Mouse (Mus musculus) hindbrain, postnatal 0 days (tissue): ENCODE measurements at regions not wholly inside any gene's neighbourhood (a gene's known extent, or its start where the extent isn't known, plus 50 kb on each side); places are given as distances from the start of the nearest gene placed in this dataset.
A peak's percentile ranks its signal among the peaks of the same experiment; 100 is the strongest.

Experiments used
- ATAC-seq: fragments of 200-750 bp; cut with Nextera tagmentation; 2 replicates; pipeline ENCODE4 v1.8.0; 2017; ENCODE audit warnings: mild to moderate bottlenecking, moderate TSS enrichment, moderate library complexity
- DNase-seq: peaks from one replicate; pipeline ENCODE4 v3.0.0-alpha.2; 2015; ENCODE audit warnings: low spot score
- H3K27ac ChIP-seq: fragments of 300-500 bp; sonication (generic); 2 replicates; pipeline ENCODE4 v1.5.1; 2014; ENCODE audit warnings: mild to moderate bottlenecking
- H3K27me3 ChIP-seq: fragments of 300-500 bp; sonication (generic); 2 replicates; pipeline ENCODE4 v1.6.1; 2014; ENCODE audit warnings: low read length, mixed read lengths; ENCODE audit not compliant: insufficient read depth
- H3K36me3 ChIP-seq: fragments of 300-500 bp; sonication (generic); 2 replicates; pipeline ENCODE4 v1.6.1; 2014; ENCODE audit warnings: low read length, mixed read lengths; ENCODE audit not compliant: insufficient read depth
- H3K4me1 ChIP-seq: fragments of 300-500 bp; sonication (generic); 2 replicates; pipeline ENCODE4 v1.6.1; 2014; ENCODE audit warnings: antibody characterized with exemption, low read length, mixed read lengths; ENCODE audit not compliant: insufficient read depth
- H3K4me2 ChIP-seq: fragments of 300-500 bp; sonication (generic); 2 replicates; pipeline ENCODE4 v1.6.1; 2014; ENCODE audit warnings: low read depth, mild to moderate bottlenecking, low read length, moderate library complexity, mixed read lengths
- H3K4me3 ChIP-seq: fragments of 300-500 bp; sonication (generic); 2 replicates; pipeline ENCODE4 v1.5.1; 2014; ENCODE audit warnings: low read length
- H3K9ac ChIP-seq: fragments of 300-500 bp; sonication (generic); replicated peaks from 2 replicates; pipeline ENCODE4 v1.6.1; 2014; ENCODE audit warnings: mild to moderate bottlenecking, low read length, moderate library complexity, mixed read lengths
- H3K9me3 ChIP-seq: fragments of 300-500 bp; sonication (generic); 2 replicates; pipeline ENCODE4 v1.6.1; 2016; ENCODE audit warnings: low read length, mixed read lengths
- CTCF ChIP-seq: IDR thresholded peaks from 2 replicates; pipeline ENCODE4 v1.5.1; 2016; ENCODE audit warnings: antibody characterized with exemption, control low read depth, low read depth
- WGBS: fragments of 180-500 bp; shearing (Covaris S2); extraction: QIAGEN DNeasy Blood & Tissue Kit; methylation state at CpG from one replicate; pipeline ENCODE4 v1.1.7; 2014; 5-methylcytosine and 5-hydroxymethylcytosine counted together

- ATAC-seq (no peak), DNase-seq (no peak)
- Histone ChIP-seq H3K4me3 (no peak overlapping the region), H3K4me2 (no peak overlapping the region), H3K9me3 (no peaks in the 10 kb centered on the region), H3K4me1 (no peaks in the 10 kb centered on the region), H3K36me3 (no peaks in the 10 kb centered on the region), H3K9ac (no peak overlapping the region), H3K27ac (no peak overlapping the region), H3K27me3 (no peaks in the 10 kb centered on the region)
- TF ChIP-seq CTCF = no peak
- 50% methylated on average over 5 of the region's 5 CpGs for WGBS
Measured at GRCm38 (mm10) chr7:68455451-68455850, 181.8 kb downstream of the Fam169b start.

GRCm38 (mm10) chr7:68453028-68453692 is 179.5 kb downstream of the Fam169b start:
- 56% methylated on average over 8 of the region's 8 CpGs for whole genome bisulfite sequencing
- H3K36me3 ChIP-seq = no peaks in the 10 kb centered on the region
- H3K9me3 ChIP-seq = no peaks in the 10 kb centered on the region
- no peak for TF ChIP-seq CTCF
- H3K27me3 ChIP-seq = no peaks in the 10 kb centered on the region
- DNase-seq = no peak
- no peak for ATAC-seq
- no peaks in the 10 kb centered on the region for H3K4me1 ChIP-seq
- H3K27ac ChIP-seq = no peak overlapping the region
- no peak overlapping the region for H3K4me2 ChIP-seq
- H3K9ac ChIP-seq = no peak overlapping the region
- no peak overlapping the region for H3K4me3 ChIP-seq

GRCm38 (mm10) chr7:68444426-68445095 is 170.9 kb downstream of the Fam169b start:
- H3K36me3 ChIP-seq = no peaks in the 10 kb centered on the region
- no peak overlapping the region for H3K4me2 ChIP-seq
- WGBS = 84% methylated on average over 11 of the region's 11 CpGs
- no peak for TF ChIP-seq CTCF
- H3K4me3 ChIP-seq = no peak overlapping the region
- H3K9me3 ChIP-seq = no peaks in the 10 kb centered on the region
- H3K4me1 ChIP-seq = peaks cover 7% of the 10 kb centered on the region; the same call in 1 of the 2 replicates
- no peaks in the 10 kb centered on the region; the same call in 1 of the 2 replicates for H3K27me3 ChIP-seq
- ATAC-seq (no peak), DNase-seq (no peak)
- H3K27ac ChIP-seq = no peak overlapping the region
- no peak overlapping the region for H3K9ac ChIP-seq

- peaks cover 7% of the 10 kb centered on the region; the same call in 1 of the 2 replicates for H3K4me1 ChIP-seq
- no peak overlapping the region for H3K4me3 ChIP-seq
- no peak overlapping the region for H3K9ac ChIP-seq
- DNase-seq (peak; percentile 38), ATAC-seq (peak; percentile 53; the same call in 1 of the 2 replicates)
- H3K36me3 ChIP-seq = no peaks in the 10 kb centered on the region
- H3K4me2 ChIP-seq = no peak overlapping the region
- no peaks in the 10 kb centered on the region for H3K9me3 ChIP-seq
- WGBS = 20% methylated on average over 11 of the region's 11 CpGs
- no peak for TF ChIP-seq CTCF
- no peaks in the 10 kb centered on the region; the same call in 1 of the 2 replicates for H3K27me3 ChIP-seq
- H3K27ac ChIP-seq = no peak overlapping the region
Measured at GRCm38 (mm10) chr7:68440661-68441150, 167.1 kb downstream of the Fam169b start.

GRCm38 (mm10) chr7:68428946-68429345 is 155.3 kb downstream of the Fam169b start:
- no peaks in the 10 kb centered on the region for H3K36me3 ChIP-seq
- no peak overlapping the region for H3K9ac ChIP-seq
- H3K4me2 ChIP-seq = no peak overlapping the region
- 80% methylated on average over 4 of the region's 4 CpGs for WGBS
- no peaks in the 10 kb centered on the region for H3K4me1 ChIP-seq
- H3K4me3 ChIP-seq = no peak overlapping the region
- TF ChIP-seq CTCF = no peak
- no peak overlapping the region for H3K27ac ChIP-seq
- no peaks in the 10 kb centered on the region for H3K27me3 ChIP-seq
- ATAC-seq (no peak), DNase-seq (no peak)
- no peaks in the 10 kb centered on the region for H3K9me3 ChIP-seq

GRCm38 (mm10) chr7:68415890-68416289 is 142.3 kb downstream of the Fam169b start:
- WGBS = 65% methylated on average over 7 of the region's 7 CpGs
- no peak for TF ChIP-seq CTCF
- Histone ChIP-seq H3K4me2 (no peak overlapping the region), H3K4me3 (no peak overlapping the region), H3K27ac (no peak overlapping the region), H3K4me1 (no peaks in the 10 kb centered on the region), H3K9me3 (no peaks in the 10 kb centered on the region), H3K9ac (no peak overlapping the region), H3K36me3 (no peaks in the 10 kb centered on the region), H3K27me3 (no peaks in the 10 kb centered on the region)
- DNase-seq = peak; percentile 64
- no peak for ATAC-seq

- no peaks in the 10 kb centered on the region for H3K9me3 ChIP-seq
- 89% methylated on average over 1 of the region's 1 CpGs for WGBS
- H3K27ac ChIP-seq = no peak overlapping the region
- peaks cover 8% of the 10 kb centered on the region; the same call in 1 of the 2 replicates for H3K4me1 ChIP-seq
- no peaks in the 10 kb centered on the region for H3K36me3 ChIP-seq
- ATAC-seq (no peak), DNase-seq (no peak)
- no peak overlapping the region for H3K4me3 ChIP-seq
- no peaks in the 10 kb centered on the region for H3K27me3 ChIP-seq
- H3K4me2 ChIP-seq = no peak overlapping the region
- no peak overlapping the region for H3K9ac ChIP-seq
- TF ChIP-seq CTCF = no peak
Measured at GRCm38 (mm10) chr7:68412786-68413185, 139.1 kb downstream of the Fam169b start.
